Mouse (Mus musculus) heart, adult 18-20 months (tissue): Measurements from ENCODE around the gene Ntpcr. TPM values are rescaled to one million over a fixed set of nuclear protein-coding genes. Genes with fewer than 3 reads are reported as not detected.
A peak's percentile ranks its signal among the peaks of the same experiment; 100 is the strongest.

ENCODE experiments used
- DNase-seq, 2 experiments: peaks; one replicate each; pipeline ENCODE4 v3.0.0; 2021 to 2022; ENCODE audit warnings: mixed read lengths in 1 of 2
- long read RNA-seq, 2 experiments: library from polyadenylated mRNA; stranded (forward); transcript quantifications; one replicate each; pipeline ENCODE4 v2.0.0; 2021
- total RNA-seq, 2 experiments: library from RNA; stranded (reverse); gene quantifications; 2 replicates each; pipeline ENCODE4 v1.2.3; 2021

Gene Ntpcr
- total RNA-seq: 10 to 100 TPM; 12.8 to 16.7 TPM
- long read RNA-seq, experiment 1, transcript Ntpcr-201 (5 exons, 1,155 nt): major isoform, 19 of 27 reads
- long read RNA-seq, experiment 1, partial matches to known transcripts: 1 of 27 reads
- long read RNA-seq, experiment 1, other reads (novel, unspliced or antisense): 4 of 27 reads
- long read RNA-seq, experiment 2, transcript Ntpcr-201 (5 exons, 1,155 nt): major isoform, 9 of 12 reads
- long read RNA-seq, experiment 2, partial matches to known transcripts: 0 of 12 reads
- long read RNA-seq, experiment 2, other reads (novel, unspliced or antisense): 2 of 12 reads

DNA sequence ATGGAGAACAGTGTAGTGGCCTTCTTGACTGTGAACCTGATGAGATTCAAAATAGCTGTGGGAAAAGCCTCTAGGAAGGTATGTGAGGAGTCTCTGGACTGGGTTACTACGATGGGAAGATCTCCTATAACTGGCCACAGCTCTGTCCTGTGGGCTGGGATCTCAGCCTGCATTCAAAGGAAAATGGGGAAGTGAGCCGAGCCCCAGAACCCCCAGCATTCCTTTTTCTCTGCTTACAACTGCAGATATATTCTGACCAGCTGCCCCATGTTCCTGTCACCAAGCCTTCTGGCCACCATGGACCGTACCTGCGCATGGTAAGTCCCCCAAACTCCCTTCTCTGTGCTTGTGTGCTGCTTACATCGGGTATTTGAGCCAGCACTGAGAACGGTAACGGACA lies at the start of gene Ntpcr:
Gene Ntpcr, plus strand, starts transcription at position 218 of the 400 bp plus-strand sequence.
- DNase-seq: no peak

DNA sequence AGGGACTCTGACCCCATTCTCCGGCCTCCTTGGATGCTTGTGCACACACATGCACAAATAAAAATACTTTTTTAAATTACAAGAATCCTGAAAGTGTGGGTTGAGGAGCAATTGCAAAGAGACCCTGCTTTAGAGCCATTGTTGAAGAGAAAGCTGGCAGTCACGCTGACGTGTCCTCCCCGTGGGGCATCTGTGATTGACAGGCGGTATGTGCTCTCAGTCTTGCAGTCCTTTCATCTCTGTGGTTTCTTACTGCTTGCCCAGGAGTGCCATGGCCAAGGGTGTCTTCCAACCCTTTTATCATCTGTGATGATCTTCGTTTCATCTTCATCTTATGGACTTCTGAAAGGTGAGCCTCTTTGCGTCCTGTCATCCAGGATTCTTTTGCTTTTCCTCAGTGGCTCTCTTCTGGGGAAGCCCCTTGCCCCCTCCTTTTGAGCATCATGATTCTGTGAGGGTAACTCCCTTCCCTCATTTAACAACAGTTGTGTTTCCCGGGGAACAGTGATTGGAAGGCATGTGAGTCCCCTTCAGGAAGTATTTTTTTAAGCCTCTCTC lies 48.8 kb upstream of the Ntpcr start:
- DNase-seq: no peak

DNA sequence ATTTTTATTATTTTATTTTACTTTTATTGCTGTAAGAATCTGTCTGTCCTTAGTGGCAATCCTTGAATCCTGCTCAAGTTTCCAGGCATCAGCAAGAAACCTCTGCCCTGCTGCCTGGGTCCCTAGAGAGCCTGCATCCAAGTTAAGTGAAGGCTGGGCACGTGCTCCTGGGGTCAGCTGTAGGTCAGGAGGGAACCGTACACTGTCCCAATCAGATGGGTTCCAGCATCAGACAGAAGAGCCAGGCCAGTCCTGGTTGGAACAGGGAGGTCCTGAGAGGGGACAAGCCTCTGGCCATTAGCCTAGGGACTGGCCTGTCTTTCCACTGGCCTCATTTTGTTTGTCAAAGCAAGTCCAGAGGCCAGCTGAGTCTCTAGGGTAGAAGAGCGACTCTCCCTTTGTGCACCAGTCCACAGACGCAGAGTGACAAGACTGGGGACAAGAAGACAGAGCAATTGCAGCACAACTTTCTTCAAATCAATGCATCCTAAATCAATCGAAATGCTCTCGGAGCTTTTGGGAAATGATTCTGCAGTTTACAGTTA lies 44.5 kb upstream of the Ntpcr start:
- DNase-seq: peak in 1 of 2 experiments; percentile 30

DNA sequence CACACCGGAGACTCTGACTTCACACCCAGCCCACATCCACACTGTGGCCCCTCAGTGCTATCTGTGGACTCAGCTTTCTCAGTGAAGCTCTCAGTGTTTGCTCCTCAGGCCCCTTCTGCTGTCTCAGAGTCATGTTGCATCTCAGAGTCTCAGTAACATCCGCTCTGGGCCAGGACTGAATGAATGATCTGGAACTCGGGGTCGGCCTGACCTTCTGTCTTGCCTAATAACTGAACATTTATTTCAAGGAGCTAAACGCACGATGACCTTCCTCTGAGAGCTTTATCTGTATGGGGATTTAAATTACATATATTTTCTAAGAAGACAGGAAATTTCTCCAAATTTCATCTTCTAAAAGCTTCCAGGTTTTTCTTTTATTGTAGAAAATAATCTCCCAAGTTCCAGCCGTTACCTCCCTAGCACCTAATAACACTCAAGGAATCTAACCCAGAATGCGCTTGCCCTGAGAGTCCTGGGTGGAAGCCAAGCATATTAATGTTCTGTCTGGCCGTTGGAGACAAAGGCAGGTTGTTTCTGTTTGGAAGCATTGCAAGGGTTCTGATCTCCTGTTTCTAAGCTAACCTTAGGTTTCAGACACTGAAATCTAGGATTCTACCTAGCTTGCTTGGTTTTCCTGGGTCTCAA lies 43.4 kb upstream of the Ntpcr start:
- no peak for DNase-seq

DNA sequence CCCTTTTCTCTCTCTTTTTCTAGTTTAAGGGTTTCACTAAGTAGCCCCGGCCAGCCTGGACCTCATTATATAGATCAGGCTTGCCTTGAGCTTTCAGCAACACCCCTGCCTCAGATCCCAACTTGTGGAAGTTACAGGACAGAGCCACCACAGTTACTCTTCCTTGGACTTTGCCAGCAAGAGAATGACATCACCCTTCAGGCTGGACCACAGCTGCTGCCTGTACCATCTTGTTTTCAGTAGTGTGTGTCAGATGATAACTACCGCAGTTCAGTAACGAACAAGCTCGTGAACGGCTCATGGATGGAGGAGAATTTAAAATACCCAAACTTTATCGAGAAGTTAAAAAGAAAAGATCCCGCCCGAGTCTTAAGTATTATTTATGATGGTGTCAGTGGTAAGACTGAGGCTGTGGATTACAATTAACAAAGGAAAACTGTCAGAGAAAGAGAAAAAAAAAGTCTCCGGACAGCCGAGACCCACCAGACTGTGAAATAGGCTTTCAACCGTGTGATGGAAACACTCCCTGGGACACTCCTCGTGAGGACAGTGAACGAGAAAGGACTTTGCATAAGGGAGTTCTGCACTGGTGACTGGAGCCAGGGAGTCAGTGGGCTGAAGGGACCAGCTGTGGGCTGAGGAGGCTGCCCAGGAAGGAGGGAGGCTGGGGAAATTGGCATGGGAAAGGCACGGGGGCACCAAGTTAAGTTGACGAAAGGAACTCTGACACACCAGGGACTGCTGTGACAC lies 39.4 kb upstream of the Ntpcr start:
- peak in 1 of 2 experiments; percentile 22 for DNase-seq

DNA sequence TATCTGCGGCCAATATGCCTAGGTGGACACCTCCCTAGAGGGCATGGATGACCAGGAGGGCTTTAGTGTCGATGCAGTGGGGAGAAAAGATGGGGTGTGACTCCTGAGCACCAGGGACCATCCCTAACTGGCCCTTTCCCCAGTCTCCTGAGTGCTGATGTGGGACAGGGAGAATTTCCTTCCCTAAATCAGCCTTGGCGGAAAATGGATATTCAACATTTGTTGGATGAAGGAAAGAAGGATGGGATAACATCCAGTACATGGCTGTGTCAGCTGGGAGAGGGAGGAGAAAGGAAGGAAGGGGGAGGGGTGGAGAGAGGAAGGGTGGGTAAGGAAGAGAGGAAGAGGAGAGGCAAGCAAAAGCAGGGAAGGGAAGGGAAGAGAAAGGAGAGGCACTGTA lies 38.8 kb upstream of the Ntpcr start:
- peak; percentile 28 to 41 for DNase-seq

DNA sequence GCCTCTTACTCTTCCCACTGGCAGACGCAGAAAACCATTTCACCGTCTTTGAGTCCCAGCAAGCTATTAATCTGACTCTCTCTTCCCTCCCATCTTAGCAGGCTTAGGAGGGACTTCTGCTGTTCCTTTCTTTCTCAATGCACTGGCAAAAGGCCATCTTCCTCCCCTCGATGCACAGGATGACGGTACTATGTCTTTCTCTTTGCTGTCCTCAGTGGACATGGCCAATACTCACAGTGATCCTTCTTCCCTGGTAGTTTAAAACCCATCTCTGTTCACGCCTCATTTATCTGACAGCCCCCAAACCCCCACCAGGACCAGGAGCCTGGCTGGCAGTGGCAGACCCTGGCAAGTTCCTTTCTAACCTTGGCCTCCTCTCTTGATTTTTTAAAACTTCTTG lies 37.3 kb upstream of the Ntpcr start:
- no peak for DNase-seq

DNA sequence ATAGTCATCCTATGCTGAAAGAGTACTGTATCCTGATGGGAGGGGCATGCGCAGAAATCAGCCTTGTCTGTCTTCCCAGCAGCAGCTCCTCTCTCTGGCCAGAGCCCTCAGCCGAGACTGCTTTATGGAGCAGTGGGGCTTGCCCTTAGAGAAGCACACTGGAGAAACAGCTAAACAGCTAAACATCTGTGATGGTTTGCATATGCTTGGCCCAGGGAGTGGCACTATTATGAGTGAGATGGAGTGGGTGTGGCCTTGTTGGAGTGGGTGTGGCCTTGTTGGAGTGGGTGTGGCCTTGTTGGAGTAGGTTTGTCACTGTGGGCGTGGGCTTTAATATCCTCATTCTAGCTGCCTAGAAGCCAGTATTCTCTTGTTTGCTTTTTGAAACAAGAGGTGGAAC lies 36.6 kb upstream of the Ntpcr start:
- no peak for DNase-seq

DNA sequence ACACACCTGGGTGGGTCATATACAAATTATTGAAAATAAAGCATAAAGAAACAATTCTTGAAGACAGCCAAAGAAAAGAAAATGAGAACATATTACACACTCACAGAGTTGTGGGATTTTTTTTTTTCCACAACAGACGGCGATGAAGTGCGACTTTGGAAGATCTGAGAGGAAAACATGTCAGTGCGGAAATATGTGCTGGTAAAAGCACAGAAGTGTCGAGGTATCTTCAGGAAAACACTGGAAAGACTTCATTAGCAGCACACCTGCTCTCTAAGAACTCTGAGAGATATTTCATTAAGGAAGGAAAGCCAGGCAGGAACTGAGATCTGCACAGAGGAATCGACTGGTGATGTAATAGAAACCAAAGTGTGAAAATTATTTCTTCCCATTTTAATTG lies 33.8 kb upstream of the Ntpcr start:
- DNase-seq: no peak

DNA sequence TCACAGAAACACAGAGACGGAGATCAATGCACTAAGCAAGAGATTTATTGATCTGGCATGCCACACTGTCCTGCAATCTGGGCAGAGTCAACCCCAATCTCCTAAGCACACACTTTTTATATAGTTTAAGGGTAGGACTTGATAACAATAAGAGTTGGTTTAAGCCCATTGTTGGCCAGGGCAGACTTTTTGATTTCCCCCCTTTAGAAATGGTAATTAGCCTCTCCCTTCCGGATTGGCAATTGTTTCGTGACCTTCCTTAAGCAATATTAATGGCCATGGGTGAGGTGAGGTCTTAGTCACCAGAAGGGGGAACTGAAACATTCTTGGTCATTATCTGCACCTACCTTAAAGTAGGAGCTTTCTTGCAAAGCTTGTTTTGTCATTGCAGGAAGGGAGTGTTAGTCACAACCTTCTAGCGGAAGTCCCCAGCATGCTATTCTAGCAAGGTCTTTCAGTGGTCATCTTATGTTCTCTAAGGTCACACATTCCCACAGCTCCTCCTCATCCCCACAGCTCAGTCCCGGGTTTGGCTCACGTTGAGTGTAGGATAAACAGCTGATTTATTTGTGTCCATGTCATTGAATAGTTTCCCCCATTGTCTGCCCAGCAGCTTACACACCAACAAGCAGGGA lies 30.3 kb upstream of the Ntpcr start:
- DNase-seq: no peak

DNA sequence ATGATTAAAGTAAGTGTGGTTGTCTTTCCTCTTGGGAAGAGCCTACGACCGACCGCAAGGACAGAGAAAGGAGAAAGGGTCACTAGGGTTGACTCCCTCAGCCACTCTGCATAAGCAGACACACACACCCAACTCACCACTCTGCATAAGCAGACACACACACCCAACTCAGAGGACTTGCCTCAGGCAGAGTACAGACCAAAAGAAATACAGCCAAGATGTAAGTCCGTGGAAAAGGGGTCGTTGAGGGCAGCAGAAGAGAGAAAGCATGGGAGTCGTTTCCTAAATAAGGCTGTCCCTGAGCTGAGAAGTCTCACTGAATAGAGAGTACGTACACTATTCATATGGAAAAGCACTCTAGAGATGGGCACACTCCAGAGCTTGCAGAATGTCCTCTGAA lies 29.4 kb upstream of the Ntpcr start:
- DNase-seq: no peak

DNA sequence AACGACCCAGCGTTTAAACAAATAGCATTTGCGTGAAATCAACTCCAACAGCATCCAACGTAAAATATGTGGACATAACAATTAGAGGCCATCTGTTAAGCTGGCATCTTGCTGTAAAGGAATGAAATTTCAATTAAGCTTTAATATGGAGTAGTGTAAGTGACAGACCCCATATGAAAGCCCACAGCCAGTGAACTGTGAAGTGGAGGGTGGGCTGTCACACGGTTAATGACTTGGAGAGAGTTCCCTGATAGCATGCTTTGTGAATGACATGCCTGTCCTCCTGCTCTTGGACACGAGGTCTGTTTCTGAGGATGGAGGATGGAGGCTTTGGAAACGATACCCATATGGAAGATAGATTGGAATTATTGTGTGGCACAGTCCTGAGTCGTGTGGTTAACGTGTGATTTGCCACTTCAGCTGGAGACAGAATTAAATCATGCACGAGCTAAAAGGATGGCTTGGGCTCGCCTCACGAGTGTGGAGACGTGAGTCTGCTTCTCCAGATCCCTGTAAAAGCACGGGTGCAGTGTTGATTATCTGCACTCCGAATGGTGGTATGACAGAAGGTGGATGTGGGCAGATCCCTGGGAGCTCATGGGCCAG lies 26.8 kb upstream of the Ntpcr start:
- DNase-seq: no peak

DNA sequence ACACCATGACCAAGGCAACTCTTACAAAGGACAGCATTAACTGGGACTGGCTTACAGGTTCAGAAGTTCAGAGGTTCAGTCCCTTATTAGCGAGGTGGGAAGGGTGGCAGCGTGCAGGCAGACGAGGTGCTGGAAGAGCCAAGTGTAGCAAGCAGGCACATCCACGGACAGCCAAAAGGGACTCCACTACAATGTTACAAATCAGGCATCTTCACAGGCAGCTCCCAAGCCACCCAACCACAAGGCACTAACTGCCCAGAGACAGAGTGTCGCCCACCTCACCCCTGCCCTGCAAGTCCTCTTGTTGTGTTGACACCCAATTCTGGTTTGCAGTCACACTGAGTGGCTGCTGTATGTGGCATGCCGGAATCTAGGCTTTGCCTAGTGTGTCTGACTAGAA lies 25.3 kb upstream of the Ntpcr start:
- DNase-seq: no peak

DNA sequence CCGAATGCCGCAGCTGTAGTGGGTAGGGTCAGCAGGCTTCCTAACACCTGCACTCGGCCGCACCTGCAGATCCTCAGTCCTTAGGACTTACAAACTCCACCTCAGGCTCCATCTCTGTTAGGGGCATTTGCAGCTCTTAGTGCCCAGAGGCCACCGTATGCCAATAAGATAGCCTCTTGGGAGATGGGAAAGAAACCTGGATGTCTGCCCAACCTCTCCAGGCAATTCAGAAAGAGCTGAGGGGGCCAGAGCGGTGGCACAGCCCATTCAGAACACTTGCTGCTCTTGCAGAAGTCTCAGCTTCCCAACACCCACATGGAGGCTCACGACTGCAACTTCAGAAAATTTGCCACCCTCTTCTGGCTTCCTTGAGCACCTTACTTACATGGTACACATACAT lies 23.9 kb upstream of the Ntpcr start:
- no peak for DNase-seq

DNA sequence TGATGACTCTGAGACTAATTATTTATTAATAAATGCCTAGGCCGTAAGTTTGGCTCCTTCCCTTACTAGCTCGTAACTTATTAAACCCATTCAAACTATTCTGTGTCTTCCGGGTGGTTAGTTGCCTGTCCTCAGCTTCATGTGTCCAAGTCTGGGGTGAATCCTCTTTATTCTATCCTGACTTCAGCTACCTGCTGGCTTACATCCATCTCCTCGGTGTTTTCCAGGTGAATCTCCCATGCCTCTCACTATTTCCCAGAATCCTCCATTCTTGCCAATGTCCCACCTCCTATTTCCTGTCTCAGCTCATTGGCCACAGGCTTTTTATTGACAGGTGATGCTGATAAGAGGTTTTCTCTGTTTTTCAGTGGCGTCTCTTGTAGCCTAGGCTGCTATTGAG lies 20.6 kb upstream of the Ntpcr start:
- DNase-seq: no peak

DNA sequence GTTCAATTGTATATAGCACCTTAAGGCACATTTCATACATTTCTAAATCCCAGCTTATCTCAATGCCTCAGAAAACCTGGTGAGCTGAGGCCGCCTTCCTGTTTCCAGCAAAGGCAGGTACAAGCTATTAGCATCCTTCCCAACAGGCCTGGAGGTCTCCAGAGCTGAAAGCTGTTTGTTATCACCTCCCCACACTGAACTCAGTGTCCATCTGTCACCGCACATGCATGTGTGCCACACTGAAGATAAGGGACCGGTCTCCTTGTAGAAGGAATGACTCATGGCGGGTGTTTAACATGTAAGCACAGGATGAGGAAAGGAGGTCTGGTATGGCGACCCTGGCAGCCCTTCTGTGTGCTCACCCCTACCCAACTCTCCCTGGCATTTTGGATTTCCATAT lies 18.2 kb upstream of the Ntpcr start:
- no peak for DNase-seq

DNA sequence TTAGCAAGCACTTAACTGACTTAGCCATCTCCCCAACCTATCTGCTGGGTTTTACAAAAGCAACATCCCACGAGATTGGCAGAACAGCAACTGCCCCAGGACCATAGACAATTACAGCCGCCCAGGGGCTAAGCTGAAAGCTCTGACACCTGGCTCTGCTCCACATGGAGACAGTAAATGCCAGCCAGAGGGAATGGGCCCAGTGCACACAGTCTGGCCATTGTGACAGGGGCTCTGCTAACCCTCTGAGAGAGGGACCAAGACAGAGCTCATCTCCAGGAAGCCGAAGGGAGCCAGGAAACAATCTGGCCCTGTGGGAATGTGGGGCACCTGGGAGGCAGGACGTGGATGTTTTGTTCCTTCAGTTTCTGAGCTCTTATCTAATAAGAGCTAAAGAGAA lies 13.6 kb upstream of the Ntpcr start:
- DNase-seq: no peak

DNA sequence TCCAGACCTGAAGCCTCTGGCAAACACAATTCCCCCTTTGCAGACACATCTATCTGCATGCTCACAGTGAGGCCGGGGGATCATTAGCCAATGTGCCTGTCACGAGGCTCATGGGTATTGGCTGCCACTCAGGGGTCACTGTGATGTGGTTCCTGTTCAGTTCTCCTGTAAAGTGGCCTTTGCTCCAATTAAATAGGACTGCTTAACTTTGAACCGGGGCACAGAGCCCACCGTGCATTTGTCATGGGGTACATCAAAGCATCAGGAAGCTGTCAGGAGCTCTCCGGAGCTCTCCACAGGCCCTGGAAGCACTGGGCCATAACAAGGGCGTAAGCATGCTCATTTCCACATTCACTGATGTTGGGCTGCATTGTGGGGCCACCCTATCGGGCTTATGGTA lies 13.2 kb upstream of the Ntpcr start:
- DNase-seq: no peak

DNA sequence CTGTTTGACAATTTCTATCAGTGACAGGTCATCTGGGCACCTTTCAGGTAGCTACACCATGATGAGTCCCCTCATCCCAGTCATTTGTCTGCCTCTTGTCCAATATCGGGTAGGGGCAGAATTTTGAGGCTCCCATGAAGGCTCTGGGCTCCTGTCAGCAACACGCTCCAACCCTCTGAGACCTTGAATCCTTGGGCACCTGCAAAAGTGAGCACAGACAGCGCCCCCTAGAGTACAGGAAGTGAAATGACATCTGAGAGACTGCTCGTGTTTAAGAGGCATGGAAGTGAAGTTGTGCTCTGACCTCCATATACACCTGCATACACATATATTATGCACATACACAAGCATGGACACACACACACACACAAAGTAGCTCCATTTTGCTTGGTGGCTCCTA lies 10.8 kb upstream of the Ntpcr start:
- DNase-seq: no peak

DNA sequence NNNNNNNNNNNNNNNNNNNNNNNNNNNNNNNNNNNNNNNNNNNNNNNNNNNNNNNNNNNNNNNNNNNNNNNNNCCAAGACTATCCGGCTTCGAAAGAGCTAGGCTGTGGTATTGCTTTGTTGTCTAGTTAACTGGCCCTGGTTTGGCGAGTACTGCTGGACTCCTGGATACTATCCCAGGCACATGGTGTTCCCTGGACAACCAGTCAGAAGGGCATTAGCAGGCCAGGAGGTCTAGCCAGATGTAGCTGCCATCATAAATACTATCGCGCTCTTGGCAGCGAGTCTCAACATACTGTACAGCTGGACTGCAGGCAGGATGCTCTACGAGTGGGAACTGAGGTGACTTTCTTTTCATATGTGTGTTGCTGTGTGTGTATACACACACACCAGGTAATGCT lies 7.1 kb upstream of the Ntpcr start:
- peak; percentile 68 to 79 for DNase-seq

DNA sequence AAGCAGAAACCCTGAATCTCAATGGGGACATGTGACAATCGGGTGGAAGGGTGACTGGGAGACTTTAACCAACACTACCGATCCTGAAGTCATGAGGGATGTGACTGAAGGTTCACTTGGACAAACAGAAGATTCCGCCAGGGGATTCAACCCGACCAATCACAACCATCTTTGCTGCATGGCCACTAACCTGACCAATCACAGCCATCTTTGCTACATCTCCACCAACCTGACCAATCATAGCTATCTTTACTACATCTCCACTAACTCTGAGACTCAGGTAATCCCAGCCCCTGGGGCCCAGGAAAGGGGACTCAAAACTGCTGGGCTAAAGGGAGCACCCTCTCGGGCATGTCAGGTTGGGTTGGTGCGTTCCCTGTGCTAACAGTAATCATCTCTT lies 6.3 kb upstream of the Ntpcr start:
- DNase-seq: no peak
